Mouse (Mus musculus) intestine, embryonic 16.5 days (tissue): ENCODE measurements around the gene Slmap. TPM values are rescaled to one million over a fixed set of nuclear protein-coding genes. Genes with fewer than 3 reads are reported as not detected.

Experiments used
- ATAC-seq: fragments of 200-750 bp; cut with Nextera tagmentation; 2 replicates; pipeline ENCODE4 v1.8.0; 2017; ENCODE audit warnings: moderate TSS enrichment, moderate library complexity
- H3K27ac ChIP-seq: fragments of 300-500 bp; sonication (generic); 2 replicates; pipeline ENCODE4 v1.5.1; 2014; ENCODE audit warnings: mild to moderate bottlenecking, low read length
- H3K27me3 ChIP-seq: fragments of 300-500 bp; sonication (generic); replicated peaks from 2 replicates; pipeline ENCODE4 v1.6.1; 2014; ENCODE audit warnings: low read length, control low read depth, mixed read lengths; ENCODE audit not compliant: control insufficient read depth, insufficient read depth
- H3K36me3 ChIP-seq: fragments of 300-500 bp; sonication (generic); 2 replicates; pipeline ENCODE4 v1.6.1; 2014; ENCODE audit warnings: low read length, control low read depth; ENCODE audit not compliant: control insufficient read depth, insufficient read depth
- H3K4me1 ChIP-seq: fragments of 300-500 bp; sonication (generic); 2 replicates; pipeline ENCODE4 v1.6.1; 2014; ENCODE audit warnings: low read length, control low read depth, mixed read lengths; ENCODE audit not compliant: control insufficient read depth, insufficient read depth
- H3K4me2 ChIP-seq: fragments of 300-500 bp; sonication (generic); 2 replicates; pipeline ENCODE4 v1.6.1; 2014; ENCODE audit warnings: low read depth, low read length, control low read depth
- H3K4me3 ChIP-seq: fragments of 300-500 bp; sonication (generic); 2 replicates; pipeline ENCODE4 v1.5.1; 2014; ENCODE audit warnings: mild to moderate bottlenecking, low read length
- H3K9ac ChIP-seq: fragments of 300-500 bp; sonication (generic); 2 replicates; pipeline ENCODE4 v1.6.1; 2014; ENCODE audit warnings: low read depth, low read length
- H3K9me3 ChIP-seq: fragments of 300-500 bp; sonication (generic); 2 replicates; pipeline ENCODE4 v1.6.1; 2016; ENCODE audit warnings: low read length, control low read depth; ENCODE audit not compliant: control insufficient read depth
- WGBS: fragments of 180-500 bp; shearing (Covaris S2); extraction: QIAGEN DNeasy Blood & Tissue Kit; methylation state at CpG from one replicate; pipeline ENCODE4 v1.1.7; 2014; 5-methylcytosine and 5-hydroxymethylcytosine counted together
- polyA plus RNA-seq: library from polyadenylated mRNA; unstranded; fragments of >200 nt; fragmentation: Nextera tagmentation; extraction: Ambion mirVana; gene quantifications from 2 replicates; pipeline ENCODE4 v1.2.1, GENCODE M21; 2015

Slmap gene
- polyA plus RNA-seq, 1 experiment from 2014 or later = 40.4 TPM

- no peak overlapping the region for H3K27ac ChIP-seq
- no peak overlapping the region for H3K4me3 ChIP-seq
- no peaks in the 10 kb centered on the region for H3K27me3 ChIP-seq
- H3K4me1 ChIP-seq = no peaks in the 10 kb centered on the region
- H3K9me3 ChIP-seq = no peaks in the 10 kb centered on the region
- WGBS = 78% methylated on average over 6 of the region's 6 CpGs
- peaks cover 7% of the 10 kb centered on the region for H3K36me3 ChIP-seq
- ATAC-seq = no peak
- H3K9ac ChIP-seq = no peak overlapping the region
- no peak overlapping the region for H3K4me2 ChIP-seq
Measured at GRCm38 (mm10) chr14:26465898-26466297, 68.8 kb downstream of the Slmap start.

DNA sequence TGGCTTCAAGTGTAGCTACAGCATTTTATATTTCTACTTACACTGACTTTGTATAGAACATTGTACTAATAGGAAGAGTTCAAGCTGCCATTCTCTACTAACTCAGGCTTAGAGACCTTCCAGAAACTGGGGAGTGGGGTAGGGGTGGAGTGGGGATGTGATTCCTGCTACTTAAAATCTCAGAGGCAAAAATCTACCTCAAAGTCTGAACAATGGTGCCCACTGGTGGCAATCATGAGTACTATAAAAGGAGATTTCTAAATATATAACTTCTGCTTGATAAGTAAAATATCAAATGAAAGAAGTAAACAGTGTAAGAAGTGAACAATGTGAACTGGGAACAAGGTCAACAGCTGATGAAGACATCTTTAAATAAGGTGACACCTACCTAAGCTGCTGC lies 75.2 kb downstream of the Slmap start:
- Histone ChIP-seq H3K36me3 (peaks cover 7% of the 10 kb centered on the region), H3K9me3 (no peaks in the 10 kb centered on the region), H3K9ac (no peak overlapping the region), H3K4me3 (no peak overlapping the region), H3K27ac (no peak overlapping the region), H3K4me1 (no peaks in the 10 kb centered on the region), H3K4me2 (no peak overlapping the region), H3K27me3 (no peaks in the 10 kb centered on the region)
- no peak for ATAC-seq

DNA sequence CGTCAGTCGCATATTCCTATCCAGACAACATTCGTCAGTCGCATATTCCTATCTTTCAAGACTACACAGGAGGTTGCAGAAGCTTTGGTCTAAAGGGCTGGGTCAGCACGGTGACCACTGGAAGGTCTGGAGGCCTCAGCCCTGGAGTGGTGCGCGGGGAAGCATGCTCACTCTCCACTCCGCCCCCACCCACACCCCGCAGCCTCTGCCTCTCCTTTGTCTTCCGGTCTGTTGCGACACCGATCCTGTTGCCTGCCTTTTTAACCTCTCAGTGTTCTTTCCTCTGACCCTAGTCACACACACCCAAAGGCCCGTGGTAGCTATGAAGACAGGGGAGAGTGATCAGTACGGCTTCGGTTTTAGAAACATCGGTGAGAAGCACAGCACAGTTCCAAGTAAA lies 79.9 kb downstream of the Slmap start:
- no peaks in the 10 kb centered on the region for H3K9me3 ChIP-seq
- no peak for ATAC-seq
- 71% methylated on average over 16 of the region's 16 CpGs for WGBS

GRCm38 (mm10) chr14:26450036-26450800 lies 84.5 kb downstream of the Slmap start:
- Histone ChIP-seq H3K4me2 (no peak overlapping the region), H3K4me1 (peaks cover 7% of the 10 kb centered on the region; the same call in 1 of the 2 replicates), H3K27ac (no peak overlapping the region), H3K4me3 (no peak overlapping the region), H3K36me3 (no peaks in the 10 kb centered on the region), H3K9me3 (no peaks in the 10 kb centered on the region), H3K27me3 (no peaks in the 10 kb centered on the region), H3K9ac (peak overlapping the region; percentile 33; the same call in 1 of the 2 replicates)
- WGBS = 41% methylated on average over 16 of the region's 16 CpGs
- peak; percentile 38; the same call in 1 of the 2 replicates for ATAC-seq

More for the DNA sequence above, 79.9 kb downstream of the Slmap start:
- H3K4me3 ChIP-seq = no peak overlapping the region
- no peak overlapping the region for H3K4me2 ChIP-seq
- H3K36me3 ChIP-seq = no peaks in the 10 kb centered on the region
- H3K4me1 ChIP-seq = peaks cover 7% of the 10 kb centered on the region; the same call in 1 of the 2 replicates
- no peak overlapping the region for H3K27ac ChIP-seq
- no peak overlapping the region for H3K9ac ChIP-seq
- H3K27me3 ChIP-seq = no peaks in the 10 kb centered on the region

DNA sequence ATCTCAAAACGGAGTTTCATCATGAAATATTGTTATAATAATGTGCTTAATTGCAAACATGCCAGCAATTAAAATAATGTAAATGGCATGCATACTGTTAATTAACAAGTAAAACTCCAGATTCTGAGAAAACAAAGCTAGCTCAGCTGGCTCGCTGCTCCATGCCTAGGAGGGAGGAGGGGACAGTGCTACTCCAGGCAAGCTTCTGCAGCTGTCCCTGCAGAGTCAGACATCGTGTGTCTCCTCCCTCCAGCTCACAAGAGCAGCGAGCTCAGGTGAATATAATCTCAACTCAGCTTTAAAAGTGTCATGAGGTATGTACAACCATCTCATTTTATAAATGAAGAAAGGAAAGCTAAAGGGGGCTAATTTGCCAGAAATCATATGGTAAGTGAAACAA lies 86.2 kb downstream of the Slmap start:
- H3K4me1 ChIP-seq = peaks cover 7% of the 10 kb centered on the region; the same call in 1 of the 2 replicates
- no peak overlapping the region for H3K27ac ChIP-seq
- no peak overlapping the region for H3K4me2 ChIP-seq
- no peak overlapping the region for H3K9ac ChIP-seq
- H3K9me3 ChIP-seq = no peaks in the 10 kb centered on the region
- ATAC-seq = no peak
- H3K27me3 ChIP-seq = no peaks in the 10 kb centered on the region
- no peak overlapping the region for H3K4me3 ChIP-seq
- no peaks in the 10 kb centered on the region for H3K36me3 ChIP-seq
- WGBS = 71% methylated on average over 4 of the region's 4 CpGs

DNA sequence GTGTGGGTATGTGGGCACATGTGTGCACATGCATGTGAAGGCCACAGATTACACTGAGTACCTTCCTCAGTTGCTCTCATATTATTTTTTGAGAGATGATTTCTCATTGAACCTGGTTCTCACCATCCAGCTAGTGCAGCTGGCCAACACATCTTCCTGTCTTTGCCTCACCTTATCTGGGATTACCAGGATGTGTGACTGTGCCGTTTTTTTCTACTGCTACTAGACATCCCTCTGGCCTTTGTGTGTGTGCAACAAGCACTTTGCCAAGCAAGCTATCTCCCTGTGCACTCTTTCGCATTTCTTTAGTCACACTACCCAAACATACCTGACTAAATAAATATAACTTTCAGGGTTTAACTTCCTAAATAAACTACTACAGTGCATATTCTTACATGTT lies 87.5 kb downstream of the Slmap start:
- Histone ChIP-seq H3K27me3 (no peaks in the 10 kb centered on the region), H3K9me3 (no peaks in the 10 kb centered on the region), H3K4me3 (no peak overlapping the region), H3K4me2 (no peak overlapping the region), H3K4me1 (peaks cover 7% of the 10 kb centered on the region; the same call in 1 of the 2 replicates), H3K36me3 (no peaks in the 10 kb centered on the region), H3K9ac (no peak overlapping the region), H3K27ac (no peak overlapping the region)
- 81% methylated on average over 2 of the region's 2 CpGs for WGBS
- ATAC-seq = no peak

DNA sequence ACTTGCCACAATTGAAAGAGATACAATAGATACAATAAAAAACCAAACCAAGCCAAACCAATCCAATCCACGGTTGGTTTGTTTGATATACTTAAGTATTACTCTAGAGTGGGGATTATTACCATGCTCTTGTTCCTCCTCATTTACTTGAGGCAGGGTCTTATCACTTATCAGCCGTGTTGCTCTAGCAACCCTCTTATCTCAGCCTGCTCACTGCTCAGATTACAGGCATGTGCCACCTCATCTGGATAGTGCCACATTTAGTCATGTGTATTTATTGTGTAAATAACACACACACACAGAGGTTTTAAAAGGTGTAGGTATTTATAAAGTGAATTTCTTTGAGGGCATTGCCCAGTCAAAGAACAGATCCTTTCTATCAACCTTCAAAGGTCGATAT lies 88.2 kb downstream of the Slmap start:
- ATAC-seq = no peak
- H3K9ac ChIP-seq = no peak overlapping the region
- no peak overlapping the region for H3K27ac ChIP-seq
- no peaks in the 10 kb centered on the region for H3K9me3 ChIP-seq
- no peak overlapping the region for H3K4me2 ChIP-seq
- H3K4me1 ChIP-seq = peaks cover 7% of the 10 kb centered on the region; the same call in 1 of the 2 replicates
- WGBS = 70% methylated on average over 3 of the region's 3 CpGs
- H3K27me3 ChIP-seq = no peaks in the 10 kb centered on the region
- H3K36me3 ChIP-seq = no peaks in the 10 kb centered on the region
- no peak overlapping the region for H3K4me3 ChIP-seq

DNA sequence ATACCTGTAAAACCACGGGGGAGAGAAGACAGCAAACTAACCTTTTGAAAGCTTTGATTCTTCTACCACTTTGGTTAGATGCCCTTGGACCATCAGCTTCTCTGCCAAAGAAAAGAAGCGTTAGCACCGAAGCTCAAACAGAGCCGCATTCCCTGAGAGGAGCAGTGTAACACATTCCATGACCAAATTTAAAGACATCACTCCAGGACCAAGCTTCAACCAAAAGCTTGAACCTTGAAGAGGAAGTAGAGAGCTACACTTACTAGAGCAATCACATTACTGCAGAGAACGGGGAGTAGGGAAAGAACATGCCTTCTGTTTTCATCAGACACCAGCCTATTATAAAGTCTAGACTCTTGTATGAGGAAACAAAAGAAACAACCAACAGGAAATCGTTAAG lies 92.2 kb downstream of the Slmap start:
- H3K36me3 ChIP-seq = no peaks in the 10 kb centered on the region
- 0 out of 2 replicates have a peak overlapping the region, but pooled peaks have one; percentile 11 for H3K4me3 ChIP-seq
- peak overlapping the region; percentile 57 for H3K27ac ChIP-seq
- no peaks in the 10 kb centered on the region for H3K9me3 ChIP-seq
- ATAC-seq = 0 out of 2 replicates have a peak, but pooled peaks have one; percentile 36
- no peaks in the 10 kb centered on the region for H3K27me3 ChIP-seq
- 69% methylated on average over 6 of the region's 6 CpGs for WGBS
- H3K9ac ChIP-seq = no peak overlapping the region
- peaks cover 4% of the 10 kb centered on the region; the same call in 1 of the 2 replicates for H3K4me1 ChIP-seq
- no peak overlapping the region for H3K4me2 ChIP-seq

DNA sequence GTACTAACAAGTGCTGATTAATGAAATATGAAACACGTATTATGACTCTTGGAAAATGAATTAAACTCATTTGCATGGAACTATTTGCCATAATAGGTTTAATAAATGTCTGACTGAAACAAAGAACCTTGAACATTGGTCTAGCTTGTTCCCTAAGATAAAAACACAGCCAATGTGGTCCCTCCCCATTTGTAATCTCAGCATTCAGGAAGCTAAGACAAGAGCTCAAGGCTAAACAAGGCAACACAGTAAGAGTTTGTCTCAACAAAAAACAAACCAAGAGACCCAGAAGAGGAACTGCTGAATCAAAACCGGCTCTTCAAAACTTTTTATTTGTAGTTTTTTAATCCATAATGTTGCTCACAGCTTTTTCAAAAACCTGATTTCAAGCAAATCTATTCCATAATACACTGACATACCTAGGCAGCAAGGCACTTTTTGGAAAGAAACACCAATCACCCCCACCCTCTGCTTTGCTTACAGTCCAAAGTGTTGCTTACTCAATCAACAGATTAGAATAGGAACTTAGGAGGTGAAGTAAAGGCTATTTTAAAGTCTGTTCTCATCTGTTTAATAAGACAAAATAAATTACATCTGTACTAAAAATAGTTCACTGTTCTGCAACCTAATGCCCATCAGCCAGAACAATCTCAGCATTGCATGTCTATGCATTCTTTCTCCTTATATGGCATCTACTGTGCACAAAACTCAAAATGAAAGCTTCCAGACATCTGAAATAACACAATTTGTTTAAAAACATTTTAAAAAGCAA lies 93.5 kb downstream of the Slmap start:
- H3K4me3 ChIP-seq = peak overlapping the region; percentile 3; the same call in 1 of the 2 replicates
- H3K4me2 ChIP-seq = no peak overlapping the region
- peak; percentile 53 for ATAC-seq

More for the DNA sequence above, 93.5 kb downstream of the Slmap start:
- Histone ChIP-seq H3K36me3 (no peaks in the 10 kb centered on the region), H3K9me3 (no peaks in the 10 kb centered on the region), H3K9ac (no peak overlapping the region), H3K27me3 (no peaks in the 10 kb centered on the region), H3K4me1 (peaks cover 4% of the 10 kb centered on the region; the same call in 1 of the 2 replicates), H3K27ac (peak overlapping the region; percentile 30)
- 73% methylated on average over 2 of the region's 2 CpGs for WGBS
